Mouse (Mus musculus): ENCODE data around the gene Cps1.

Gene Cps1

GRCm38 (mm10) chr1:67235468-67236217 lies 112.8 kb downstream of the Cps1 start:
- DNase-seq (ENCODE audit: low spot score) = no peak

- DNase-seq (ENCODE audit: low spot score) = no peak
Measured at GRCm38 (mm10) chr1:67238446-67238845, 115.6 kb downstream of the Cps1 start.

- no peak for DNase-seq (ENCODE audit: low spot score)
Measured at GRCm38 (mm10) chr1:67238941-67239340, 116.1 kb downstream of the Cps1 start.

GRCm38 (mm10) chr1:67265222-67265621 lies 142.4 kb downstream of the Cps1 start:
- DNase-seq (ENCODE audit: low spot score) = no peak

- no peak for DNase-seq (ENCODE audit: low spot score)
Measured at GRCm38 (mm10) chr1:67267972-67268371, 145.1 kb downstream of the Cps1 start.

- DNase-seq (ENCODE audit: low spot score) = no peak
Measured at GRCm38 (mm10) chr1:67268450-67268849, 145.6 kb downstream of the Cps1 start.

- DNase-seq (ENCODE audit: low spot score) = no peak
Measured at GRCm38 (mm10) chr1:67276270-67276669, 153.4 kb downstream of the Cps1 start.

Data from testis, postnatal 14 days (tissue).